Mouse (Mus musculus) erythroblast, embryonic 14.5 days (primary cell): ENCODE measurements around the gene Hist1h4f.
"Not testable (repeated sequence)": the region's sequence is repeated elsewhere in the genome, so short reads cannot be mapped to it uniquely, and the experiment has no call there.

Experiments
- GATA1 ChIP-seq: IDR thresholded peaks from 2 replicates; pipeline ENCODE4 v1.6.1; 2012; ENCODE audit warnings: low read length, inconsistent platforms, mixed read lengths
- TAL1 ChIP-seq: IDR thresholded peaks from 3 replicates; pipeline ENCODE4 v1.6.1; 2012; ENCODE audit warnings: low read length, inconsistent platforms, mixed read lengths

GRCm38 (mm10) chr13:23573034-23573897 is 21.8 kb upstream of the Hist1h4f start:
- not testable (repeated sequence) for TF ChIP-seq TAL1, GATA1
